Mouse (Mus musculus) hindbrain, embryonic 15.5 days (tissue): ENCODE data around the gene Olfr802. TPM values are rescaled to one million over a fixed set of nuclear protein-coding genes. Genes with fewer than 3 reads are reported as not detected.

Source experiments
- ATAC-seq: fragments of 200-750 bp; cut with Nextera tagmentation; 2 replicates; pipeline ENCODE4 v1.8.0; 2017; ENCODE audit warnings: low read depth, moderate number of reproducible peaks, moderate TSS enrichment; ENCODE audit not compliant: low FRiP score
- H3K27ac ChIP-seq: fragments of 300-500 bp; sonication (generic); replicated peaks from 2 replicates; pipeline ENCODE4 v1.5.1; 2015; ENCODE audit warnings: mild to moderate bottlenecking, inconsistent platforms
- H3K27me3 ChIP-seq: fragments of 300-500 bp; sonication (generic); 2 replicates; pipeline ENCODE4 v1.6.1; 2015; ENCODE audit warnings: control low read depth, inconsistent platforms
- H3K36me3 ChIP-seq: fragments of 300-500 bp; sonication (generic); 2 replicates; pipeline ENCODE4 v1.6.1; 2015; ENCODE audit warnings: control low read depth, inconsistent platforms
- H3K4me1 ChIP-seq: fragments of 300-500 bp; sonication (generic); replicated peaks from 2 replicates; pipeline ENCODE4 v1.6.1; 2015; ENCODE audit warnings: control low read depth, inconsistent platforms
- H3K4me2 ChIP-seq: fragments of 300-500 bp; sonication (generic); 2 replicates; pipeline ENCODE4 v1.6.1; 2015; ENCODE audit warnings: moderate library complexity, mild to moderate bottlenecking, inconsistent platforms
- H3K4me3 ChIP-seq: fragments of 300-500 bp; sonication (generic); 2 replicates; pipeline ENCODE4 v1.5.1; 2015; ENCODE audit warnings: mild to moderate bottlenecking, inconsistent platforms
- H3K9ac ChIP-seq: fragments of 300-500 bp; sonication (generic); 2 replicates; pipeline ENCODE4 v1.6.1; 2015; ENCODE audit warnings: inconsistent platforms
- H3K9me3 ChIP-seq: fragments of 300-500 bp; sonication (generic); 2 replicates; pipeline ENCODE4 v1.6.1; 2016; ENCODE audit warnings: control low read depth, inconsistent platforms
- WGBS: fragments of 180-500 bp; shearing (Covaris S2); methylation state at CpG from one replicate; pipeline ENCODE4 v1.1.7; 2015; 5-methylcytosine and 5-hydroxymethylcytosine counted together
- microRNA-seq: library from miRNA; unstranded; fragments of <30 nt; microRNA quantifications from one replicate; pipeline ENCODE4, GENCODE M21; 2016
- polyA plus RNA-seq: library from polyadenylated mRNA; unstranded; fragments of >200 nt; fragmentation: Nextera tagmentation; extraction: Ambion mirVana; gene quantifications from 2 replicates; pipeline ENCODE4 v1.2.1, GENCODE M21; 2015

Gene Olfr802
- 0.04 TPM in 1 of 2 replicates, not detected in the other for polyA plus RNA-seq

GRCm38 (mm10) chr10:129688069-129688468 lies at the start of gene Olfr802:
Gene Olfr802 (minus strand): TSS chr10:129688169.
- H3K27me3 ChIP-seq = no peaks in the 10 kb centered on the region
- no peak within 1 kb of the TSS for H3K4me2 ChIP-seq
- no peak within 1 kb of the TSS for H3K27ac ChIP-seq
- no peaks in the 10 kb centered on the region for H3K36me3 ChIP-seq
- ATAC-seq = no peak
- H3K4me3 ChIP-seq = no peak within 1 kb of the TSS
- no peaks in the 10 kb centered on the region for H3K4me1 ChIP-seq
- WGBS = 57% methylated on average over 1 of the region's 1 CpGs
- H3K9me3 ChIP-seq = no peaks in the 10 kb centered on the region
- no peak within 1 kb of the TSS for H3K9ac ChIP-seq

GRCm38 (mm10) chr10:129729275-129729674 lies 41.3 kb upstream of the Olfr802 start, which contains the start of gene Olfr805:
Gene Olfr805 (minus strand): TSS chr10:129729375.
- 89% methylated on average over 2 of the region's 2 CpGs for WGBS
- H3K27ac ChIP-seq = no peak within 1 kb of the TSS
- no peaks in the 10 kb centered on the region for H3K9me3 ChIP-seq
- no peaks in the 10 kb centered on the region for H3K36me3 ChIP-seq
- H3K4me3 ChIP-seq = no peak within 1 kb of the TSS
- H3K9ac ChIP-seq = no peak within 1 kb of the TSS
- H3K4me2 ChIP-seq = no peak within 1 kb of the TSS
- no peak for ATAC-seq
- H3K27me3 ChIP-seq = no peaks in the 10 kb centered on the region
- no peaks in the 10 kb centered on the region for H3K4me1 ChIP-seq

- H3K4me2 ChIP-seq = no peak within 1 kb of the TSS
- ATAC-seq = no peak
- no peaks in the 10 kb centered on the region for H3K27me3 ChIP-seq
- H3K36me3 ChIP-seq = no peaks in the 10 kb centered on the region
- H3K9ac ChIP-seq = no peak within 1 kb of the TSS
- no peak within 1 kb of the TSS for H3K4me3 ChIP-seq
- no peaks in the 10 kb centered on the region for H3K9me3 ChIP-seq
- H3K4me1 ChIP-seq = no peaks in the 10 kb centered on the region
- H3K27ac ChIP-seq = no peak within 1 kb of the TSS
These were observed 14.9 kb upstream of the Olfr802 start, which contains the start of gene Olfr804 for GRCm38 (mm10) chr10:129702910-129703309. Gene Olfr804 (plus strand): TSS chr10:129703210.

- no peak for ATAC-seq
- Histone ChIP-seq H3K27ac (no peak within 1 kb of the TSS), H3K9me3 (no peaks in the 10 kb centered on the region), H3K4me1 (no peaks in the 10 kb centered on the region), H3K4me2 (no peak within 1 kb of the TSS), H3K36me3 (no peaks in the 10 kb centered on the region), H3K27me3 (no peaks in the 10 kb centered on the region), H3K9ac (no peak within 1 kb of the TSS), H3K4me3 (no peak within 1 kb of the TSS)
- 88% methylated on average over 2 of the region's 2 CpGs for WGBS
These were observed 6.2 kb upstream of the Olfr802 start, which contains the start of gene Olfr803 for GRCm38 (mm10) chr10:129694186-129694585. Gene Olfr803 (minus strand): TSS chr10:129694286.

GRCm38 (mm10) chr10:129673765-129674164 lies 14.2 kb downstream of the Olfr802 start, which contains the start of gene Olfr801:
Gene Olfr801 (minus strand): TSS chr10:129673865.
- WGBS = 75% methylated on average over 1 of the region's 1 CpGs
- ATAC-seq = no peak
- Histone ChIP-seq H3K27me3 (no peaks in the 10 kb centered on the region), H3K27ac (no peak within 1 kb of the TSS), H3K4me3 (no peak within 1 kb of the TSS), H3K4me1 (no peaks in the 10 kb centered on the region), H3K4me2 (no peak within 1 kb of the TSS), H3K9ac (no peak within 1 kb of the TSS), H3K9me3 (no peaks in the 10 kb centered on the region), H3K36me3 (no peaks in the 10 kb centered on the region)

GRCm38 (mm10) chr10:129657394-129657793 lies 30.6 kb downstream of the Olfr802 start, which contains the start of gene Olfr800:
Gene Olfr800 (plus strand): TSS chr10:129657694.
- H3K9me3 ChIP-seq = no peaks in the 10 kb centered on the region
- H3K36me3 ChIP-seq = no peaks in the 10 kb centered on the region
- no peaks in the 10 kb centered on the region for H3K27me3 ChIP-seq
- no peak within 1 kb of the TSS for H3K4me3 ChIP-seq
- H3K27ac ChIP-seq = no peak within 1 kb of the TSS
- ATAC-seq = no peak
- no peaks in the 10 kb centered on the region for H3K4me1 ChIP-seq
- H3K9ac ChIP-seq = no peak within 1 kb of the TSS
- no peak within 1 kb of the TSS for H3K4me2 ChIP-seq

GRCm38 (mm10) chr10:129651763-129652162 lies 36.2 kb downstream of the Olfr802 start:
- whole genome bisulfite sequencing = 85% methylated on average over 1 of the region's 1 CpGs
- ATAC-seq = no peak
- Histone ChIP-seq H3K4me2 (no peak overlapping the region), H3K36me3 (no peaks in the 10 kb centered on the region), H3K27ac (no peak overlapping the region), H3K9ac (no peak overlapping the region), H3K4me1 (no peaks in the 10 kb centered on the region), H3K9me3 (no peaks in the 10 kb centered on the region), H3K4me3 (no peak overlapping the region), H3K27me3 (no peaks in the 10 kb centered on the region)

GRCm38 (mm10) chr10:129637184-129637583 lies 50.8 kb downstream of the Olfr802 start, which contains the start of gene Olfr799:
Gene Olfr799 (plus strand): TSS chr10:129637484.
- WGBS = 42% methylated on average over 1 of the region's 1 CpGs
- Histone ChIP-seq H3K4me3 (no peak within 1 kb of the TSS), H3K4me1 (no peaks in the 10 kb centered on the region), H3K27me3 (no peaks in the 10 kb centered on the region), H3K27ac (no peak within 1 kb of the TSS), H3K4me2 (no peak within 1 kb of the TSS), H3K36me3 (no peaks in the 10 kb centered on the region), H3K9ac (no peak within 1 kb of the TSS), H3K9me3 (no peaks in the 10 kb centered on the region)
- ATAC-seq = no peak

- Histone ChIP-seq H3K4me2 (no peak within 1 kb of the TSS), H3K9me3 (no peaks in the 10 kb centered on the region), H3K4me3 (no peak within 1 kb of the TSS), H3K27me3 (no peaks in the 10 kb centered on the region), H3K4me1 (no peaks in the 10 kb centered on the region), H3K36me3 (no peaks in the 10 kb centered on the region), H3K9ac (no peak within 1 kb of the TSS), H3K27ac (no peak within 1 kb of the TSS)
- no peak for ATAC-seq
- 84% methylated on average over 1 of the region's 1 CpGs for WGBS
These were observed 60.1 kb downstream of the Olfr802 start, which contains the start of gene Olfr798 for GRCm38 (mm10) chr10:129627834-129628233. Gene Olfr798 (minus strand): TSS chr10:129627934.

Small RNA genes lying within 50 kb of the gene (microRNA-seq; reads per million reads assigned to microRNA genes)
- not detected for gene Gm24485

Other genes starting within 250 kb of the Olfr802 start
- not detected in 2 replicates for gene Olfr787, start 226.3 kb downstream of the Olfr802 start, polyA plus RNA-seq
- not detected in 2 replicates for gene Olfr788, start 217.2 kb downstream of the Olfr802 start, polyA plus RNA-seq
- gene Olfr789, start 203.4 kb downstream of the Olfr802 start, polyA plus RNA-seq = not detected in 2 replicates
- gene Olfr790, start 189.7 kb downstream of the Olfr802 start, polyA plus RNA-seq = not detected in 2 replicates
- gene Olfr791, start 166.4 kb downstream of the Olfr802 start, polyA plus RNA-seq = not detected in 2 replicates
- not detected in 2 replicates for gene Olfr792, start 149.0 kb downstream of the Olfr802 start, polyA plus RNA-seq
- gene Olfr794, start 120.5 kb downstream of the Olfr802 start, polyA plus RNA-seq = not detected in 2 replicates
- gene Olfr796, start 75.6 kb downstream of the Olfr802 start, polyA plus RNA-seq = not detected in 2 replicates
- not detected in 2 replicates for gene Olfr798, start 60.2 kb downstream of the Olfr802 start, polyA plus RNA-seq
- not detected in 2 replicates for gene Olfr799, start 50.7 kb downstream of the Olfr802 start, polyA plus RNA-seq
- not detected in 2 replicates for gene Olfr800, start 30.5 kb downstream of the Olfr802 start, polyA plus RNA-seq
- gene Olfr801, start 14.3 kb downstream of the Olfr802 start, polyA plus RNA-seq = not detected in 2 replicates
- not detected in 2 replicates for gene Olfr803, start 6.1 kb upstream of the Olfr802 start, polyA plus RNA-seq
- gene Olfr804, start 15.0 kb upstream of the Olfr802 start, polyA plus RNA-seq = not detected in 2 replicates
- gene Olfr805, start 41.2 kb upstream of the Olfr802 start, polyA plus RNA-seq = not detected in 2 replicates
- gene Olfr806, start 53.8 kb upstream of the Olfr802 start, polyA plus RNA-seq = not detected in 2 replicates
- gene Olfr807, start 69.6 kb upstream of the Olfr802 start, polyA plus RNA-seq = not detected in 2 replicates
- gene Olfr808, start 77.3 kb upstream of the Olfr802 start, polyA plus RNA-seq = not detected in 2 replicates
- gene Olfr809, start 86.5 kb upstream of the Olfr802 start, polyA plus RNA-seq = not detected in 2 replicates
- not detected in 2 replicates for gene Olfr810, start 106.7 kb upstream of the Olfr802 start, polyA plus RNA-seq
- gene Olfr811, start 116.2 kb upstream of the Olfr802 start, polyA plus RNA-seq = not detected in 2 replicates
- not detected in 2 replicates for gene Olfr812, start 157.9 kb upstream of the Olfr802 start, polyA plus RNA-seq
- gene Olfr813, start 167.2 kb upstream of the Olfr802 start, polyA plus RNA-seq = not detected in 2 replicates
- gene Olfr814, start 191.7 kb upstream of the Olfr802 start, polyA plus RNA-seq = not detected in 2 replicates
- not detected in 2 replicates for gene Olfr815, start 217.7 kb upstream of the Olfr802 start, polyA plus RNA-seq
- gene Olfr816, start 227.4 kb upstream of the Olfr802 start, polyA plus RNA-seq = not detected in 2 replicates